Mouse (Mus musculus) kidney, embryonic 15.5 days (tissue): ENCODE measurements around the gene Vps45. TPM values are rescaled to one million over a fixed set of nuclear protein-coding genes. Genes with fewer than 3 reads are reported as not detected.

Experiments
- ATAC-seq: fragments of 200-750 bp; cut with Nextera tagmentation; replicated peaks from 2 replicates; pipeline ENCODE4 v1.8.0; 2017; ENCODE audit warnings: moderate TSS enrichment; ENCODE audit not compliant: low FRiP score
- H3K27ac ChIP-seq: fragments of 300-500 bp; sonication (generic); 2 replicates; pipeline ENCODE4 v1.5.1; 2015; ENCODE audit warnings: mild to moderate bottlenecking, inconsistent platforms
- H3K27me3 ChIP-seq: fragments of 300-500 bp; sonication (generic); 2 replicates; pipeline ENCODE4 v1.6.1; 2015; ENCODE audit warnings: inconsistent platforms
- H3K36me3 ChIP-seq: fragments of 300-500 bp; sonication (generic); 2 replicates; pipeline ENCODE4 v1.6.1; 2015; ENCODE audit warnings: inconsistent platforms
- H3K4me1 ChIP-seq: fragments of 300-500 bp; sonication (generic); 2 replicates; pipeline ENCODE4 v1.6.1; 2015; ENCODE audit warnings: inconsistent platforms
- H3K4me2 ChIP-seq: fragments of 300-500 bp; sonication (generic); 2 replicates; pipeline ENCODE4 v1.6.1; 2015; ENCODE audit warnings: moderate library complexity, mild to moderate bottlenecking, inconsistent platforms
- H3K4me3 ChIP-seq: fragments of 300-500 bp; sonication (generic); replicated peaks from 2 replicates; pipeline ENCODE4 v1.5.1; 2015; ENCODE audit warnings: mild to moderate bottlenecking, inconsistent platforms
- H3K9ac ChIP-seq: fragments of 300-500 bp; sonication (generic); 2 replicates; pipeline ENCODE4 v1.6.1; 2015; ENCODE audit warnings: mild to moderate bottlenecking, inconsistent platforms
- H3K9me3 ChIP-seq: fragments of 300-500 bp; sonication (generic); replicated peaks from 2 replicates; pipeline ENCODE4 v1.6.1; 2016; ENCODE audit warnings: inconsistent platforms
- WGBS: fragments of 180-500 bp; shearing (Covaris S2); methylation state at CpG from one replicate; pipeline ENCODE4 v1.1.7; 2015; ENCODE audit warnings: mixed read lengths; 5-methylcytosine and 5-hydroxymethylcytosine counted together
- polyA plus RNA-seq: library from polyadenylated mRNA; unstranded; fragments of >200 nt; fragmentation: Nextera tagmentation; extraction: Ambion mirVana; gene quantifications from 2 replicates; pipeline ENCODE4 v1.2.1, GENCODE M21; 2015

Vps45 gene
- polyA plus RNA-seq, 1 experiment from 2014 or later, result 39.0 TPM

GRCm38 (mm10) chr3:96072921-96073486, 14.7 kb upstream of the Vps45 start:
- no peak overlapping the region for H3K4me3 ChIP-seq
- peaks cover 6% of the 10 kb centered on the region; the same call in 1 of the 2 replicates for H3K4me1 ChIP-seq
- no peaks in the 10 kb centered on the region for H3K9me3 ChIP-seq
- WGBS, result 45% methylated on average over 12 of the region's 12 CpGs
- H3K9ac ChIP-seq, result no peak overlapping the region
- no peaks in the 10 kb centered on the region for H3K36me3 ChIP-seq
- no peak; the same call in 1 of the 2 replicates for ATAC-seq
- H3K27me3 ChIP-seq, result no peaks in the 10 kb centered on the region
- H3K4me2 ChIP-seq, result peak overlapping the region; percentile 49
- peak overlapping the region; percentile 14; the same call in 1 of the 2 replicates for H3K27ac ChIP-seq

GRCm38 (mm10) chr3:96070241-96070640, 12.0 kb upstream of the Vps45 start:
- ATAC-seq, result no peak
- no peak overlapping the region for H3K27ac ChIP-seq
- H3K36me3 ChIP-seq, result no peaks in the 10 kb centered on the region
- H3K9me3 ChIP-seq, result no peaks in the 10 kb centered on the region
- H3K4me1 ChIP-seq, result peaks cover 13% of the 10 kb centered on the region
- H3K27me3 ChIP-seq, result no peaks in the 10 kb centered on the region
- H3K4me2 ChIP-seq, result no peak overlapping the region
- no peak overlapping the region for H3K9ac ChIP-seq
- WGBS, result 60% methylated on average over 4 of the region's 4 CpGs
- H3K4me3 ChIP-seq, result no peak overlapping the region

- peaks cover 13% of the 10 kb centered on the region for H3K4me1 ChIP-seq
- WGBS, result 59% methylated on average over 1 of the region's 1 CpGs
- H3K36me3 ChIP-seq, result no peaks in the 10 kb centered on the region
- no peak for ATAC-seq
- no peaks in the 10 kb centered on the region for H3K27me3 ChIP-seq
- H3K9ac ChIP-seq, result no peak overlapping the region
- H3K27ac ChIP-seq, result no peak overlapping the region
- H3K4me3 ChIP-seq, result no peak overlapping the region
- H3K4me2 ChIP-seq, result no peak overlapping the region
- H3K9me3 ChIP-seq, result no peaks in the 10 kb centered on the region
These were observed 11.3 kb upstream of the Vps45 start for GRCm38 (mm10) chr3:96069542-96069941.

GRCm38 (mm10) chr3:96069046-96069445, 10.8 kb upstream of the Vps45 start:
- Histone ChIP-seq H3K4me1 (peaks cover 13% of the 10 kb centered on the region), H3K9me3 (no peaks in the 10 kb centered on the region), H3K36me3 (no peaks in the 10 kb centered on the region), H3K4me3 (no peak overlapping the region), H3K9ac (no peak overlapping the region), H3K27ac (no peak overlapping the region), H3K4me2 (no peak overlapping the region), H3K27me3 (no peaks in the 10 kb centered on the region)
- ATAC-seq, result no peak
- 96% methylated on average over 6 of the region's 6 CpGs for WGBS

- no peaks in the 10 kb centered on the region for H3K36me3 ChIP-seq
- peaks cover 7% of the 10 kb centered on the region for H3K4me1 ChIP-seq
- 37% methylated on average over 5 of the region's 5 CpGs for WGBS
- no peak for ATAC-seq
- H3K9ac ChIP-seq, result no peak overlapping the region
- H3K4me2 ChIP-seq, result no peak overlapping the region
- H3K27me3 ChIP-seq, result no peaks in the 10 kb centered on the region
- no peak overlapping the region for H3K4me3 ChIP-seq
- no peak overlapping the region for H3K27ac ChIP-seq
- H3K9me3 ChIP-seq, result no peaks in the 10 kb centered on the region
These were observed 8.5 kb upstream of the Vps45 start for GRCm38 (mm10) chr3:96066741-96067140.

GRCm38 (mm10) chr3:96065754-96066375, 7.6 kb upstream of the Vps45 start:
- 0 out of 2 replicates have a peak, but pooled peaks have one; percentile 33 for ATAC-seq
- Histone ChIP-seq H3K36me3 (no peaks in the 10 kb centered on the region), H3K27ac (no peak overlapping the region)

GRCm38 (mm10) chr3:96065147-96065546, 6.9 kb upstream of the Vps45 start:
- Histone ChIP-seq H3K9ac (0 out of 2 replicates have a peak overlapping the region, but pooled peaks have one; percentile 24), H3K9me3 (no peaks in the 10 kb centered on the region), H3K4me3 (peak overlapping the region; percentile 21; the same call in 1 of the 2 replicates), H3K36me3 (no peaks in the 10 kb centered on the region), H3K4me1 (peaks cover 7% of the 10 kb centered on the region), H3K27ac (no peak overlapping the region), H3K27me3 (no peaks in the 10 kb centered on the region), H3K4me2 (peak overlapping the region; percentile 50)
- no peak for ATAC-seq
- 25% methylated on average over 4 of the region's 4 CpGs for WGBS

More at GRCm38 (mm10) chr3:96065754-96066375, 7.6 kb upstream of the Vps45 start:
- H3K4me3 ChIP-seq, result peak overlapping the region; percentile 21
- 56% methylated on average over 20 of the region's 20 CpGs for WGBS
- H3K9me3 ChIP-seq, result no peaks in the 10 kb centered on the region
- H3K4me1 ChIP-seq, result peaks cover 7% of the 10 kb centered on the region
- H3K27me3 ChIP-seq, result no peaks in the 10 kb centered on the region
- H3K4me2 ChIP-seq, result peak overlapping the region; percentile 50
- 0 out of 2 replicates have a peak overlapping the region, but pooled peaks have one; percentile 7 for H3K9ac ChIP-seq

GRCm38 (mm10) chr3:96064217-96064616, 6.0 kb upstream of the Vps45 start:
- no peak overlapping the region for H3K4me3 ChIP-seq
- H3K4me1 ChIP-seq, result peaks cover 7% of the 10 kb centered on the region
- no peaks in the 10 kb centered on the region for H3K36me3 ChIP-seq
- no peaks in the 10 kb centered on the region for H3K9me3 ChIP-seq
- H3K9ac ChIP-seq, result no peak overlapping the region
- 82% methylated on average over 3 of the region's 3 CpGs for WGBS
- no peak overlapping the region for H3K27ac ChIP-seq
- H3K27me3 ChIP-seq, result no peaks in the 10 kb centered on the region
- no peak for ATAC-seq
- no peak overlapping the region for H3K4me2 ChIP-seq

GRCm38 (mm10) chr3:96063299-96063698, 5.0 kb upstream of the Vps45 start:
- Histone ChIP-seq H3K27me3 (no peaks in the 10 kb centered on the region), H3K9me3 (no peaks in the 10 kb centered on the region), H3K4me1 (peaks cover 7% of the 10 kb centered on the region), H3K4me2 (no peak overlapping the region), H3K9ac (no peak overlapping the region), H3K27ac (no peak overlapping the region), H3K4me3 (no peak overlapping the region), H3K36me3 (no peaks in the 10 kb centered on the region)
- no peak for ATAC-seq
- WGBS, result 82% methylated on average over 2 of the region's 2 CpGs

- WGBS, result 95% methylated on average over 1 of the region's 1 CpGs
- no peak for ATAC-seq
- H3K4me2 ChIP-seq, result no peak overlapping the region
- no peaks in the 10 kb centered on the region for H3K9me3 ChIP-seq
- H3K4me3 ChIP-seq, result no peak overlapping the region
- peaks cover 7% of the 10 kb centered on the region; the same call in 1 of the 2 replicates for H3K4me1 ChIP-seq
- no peak overlapping the region for H3K9ac ChIP-seq
- no peaks in the 10 kb centered on the region for H3K27me3 ChIP-seq
- peaks cover 9% of the 10 kb centered on the region for H3K36me3 ChIP-seq
- no peak overlapping the region for H3K27ac ChIP-seq
These were observed 1.9 kb upstream of the Vps45 start for GRCm38 (mm10) chr3:96060146-96060545.

GRCm38 (mm10) chr3:96057747-96058204, 490 bp downstream of the Vps45 start:
- H3K4me3 ChIP-seq, result peak overlapping the region; percentile 77
- H3K4me2 ChIP-seq, result peak overlapping the region; percentile 88
- peak overlapping the region; percentile 68 for H3K9ac ChIP-seq
- WGBS, result under 1% methylated on average over 26 of the region's 26 CpGs
- H3K27ac ChIP-seq, result peak overlapping the region; percentile 96
- peak; percentile 93 for ATAC-seq
- no peaks in the 10 kb centered on the region for H3K9me3 ChIP-seq
- no peaks in the 10 kb centered on the region for H3K27me3 ChIP-seq
- peaks cover 11% of the 10 kb centered on the region for H3K36me3 ChIP-seq
- peaks cover 7% of the 10 kb centered on the region; the same call in 1 of the 2 replicates for H3K4me1 ChIP-seq

- H3K4me2 ChIP-seq, result no peak overlapping the region
- no peak overlapping the region for H3K9ac ChIP-seq
- no peak overlapping the region for H3K27ac ChIP-seq
- peaks cover 7% of the 10 kb centered on the region; the same call in 1 of the 2 replicates for H3K4me1 ChIP-seq
- no peak for ATAC-seq
- H3K27me3 ChIP-seq, result no peaks in the 10 kb centered on the region
- no peaks in the 10 kb centered on the region for H3K9me3 ChIP-seq
- H3K36me3 ChIP-seq, result peaks cover 13% of the 10 kb centered on the region
- no peak overlapping the region for H3K4me3 ChIP-seq
- 93% methylated on average over 4 of the region's 4 CpGs for WGBS
These were observed 2.2 kb downstream of the Vps45 start for GRCm38 (mm10) chr3:96056031-96056430.
